Mouse (Mus musculus) mammary gland, adult 2 months (tissue): ENCODE measurements around the gene Nap1l2. TPM values are rescaled to one million over a fixed set of nuclear protein-coding genes. Genes with fewer than 3 reads are reported as not detected.

Experiments used
- polyA plus RNA-seq: library from polyadenylated mRNA; depleted of rRNA; stranded (reverse); fragments of >200 nt; gene quantifications from 2 replicates; pipeline ENCODE4 v1.2.3, GENCODE M21; 2012; ENCODE audit warnings: low replicate concordance; rRNA removed

Nap1l2 gene
- polyA plus RNA-seq: not detected in 2 replicates

GRCm38 (mm10) chrX:103186431-103186786 lies at the start of gene Nap1l2:
Gene Nap1l2 (minus strand): TSS chrX:103186640.

Other genes with a start within 250 kb of the Nap1l2 start
- not detected in 2 replicates for gene Cdx4, start 134.8 kb upstream of the Nap1l2 start, polyA plus RNA-seq
- gene Chic1, start 169.8 kb upstream of the Nap1l2 start, polyA plus RNA-seq: 0.14 and 0.36 TPM in 2 replicates
- 0.26 TPM in 1 of 2 replicates, not detected in the other for gene Tsx, start 227.8 kb upstream of the Nap1l2 start, polyA plus RNA-seq
- gene Gm26992, start 235.4 kb upstream of the Nap1l2 start, polyA plus RNA-seq: not detected in 2 replicates